Mouse (Mus musculus): ENCODE results near the gene Arhgap45. TPM values are rescaled to one million over a fixed set of nuclear protein-coding genes. Genes with fewer than 3 reads are reported as not detected.

Gene Arhgap45
- total RNA-seq, 2 experiments from 2014 or later, result 1.0 to 2.1 TPM

DNA sequence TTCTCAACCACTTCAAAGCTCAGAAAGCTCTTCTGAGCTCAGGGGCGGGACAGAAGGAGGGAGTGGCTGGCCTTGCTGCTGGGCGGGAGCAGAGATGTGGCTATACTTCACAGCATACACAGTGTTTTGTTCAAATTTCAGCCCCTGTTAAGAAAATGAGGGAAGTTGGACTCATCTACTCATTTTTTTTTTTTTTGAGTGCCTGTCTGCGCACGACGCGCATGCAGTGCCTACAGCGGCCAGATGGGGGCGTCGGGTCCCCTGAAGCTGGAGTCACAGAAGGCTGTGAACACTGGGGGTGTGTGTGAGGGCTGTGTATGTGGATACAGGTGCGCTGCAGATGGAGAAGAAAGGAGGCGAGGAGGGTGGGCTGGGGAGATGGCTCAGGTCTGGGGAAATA is 29.5 kb upstream of the Arhgap45 start:
- DNase-seq, result peak; percentile 78

DNA sequence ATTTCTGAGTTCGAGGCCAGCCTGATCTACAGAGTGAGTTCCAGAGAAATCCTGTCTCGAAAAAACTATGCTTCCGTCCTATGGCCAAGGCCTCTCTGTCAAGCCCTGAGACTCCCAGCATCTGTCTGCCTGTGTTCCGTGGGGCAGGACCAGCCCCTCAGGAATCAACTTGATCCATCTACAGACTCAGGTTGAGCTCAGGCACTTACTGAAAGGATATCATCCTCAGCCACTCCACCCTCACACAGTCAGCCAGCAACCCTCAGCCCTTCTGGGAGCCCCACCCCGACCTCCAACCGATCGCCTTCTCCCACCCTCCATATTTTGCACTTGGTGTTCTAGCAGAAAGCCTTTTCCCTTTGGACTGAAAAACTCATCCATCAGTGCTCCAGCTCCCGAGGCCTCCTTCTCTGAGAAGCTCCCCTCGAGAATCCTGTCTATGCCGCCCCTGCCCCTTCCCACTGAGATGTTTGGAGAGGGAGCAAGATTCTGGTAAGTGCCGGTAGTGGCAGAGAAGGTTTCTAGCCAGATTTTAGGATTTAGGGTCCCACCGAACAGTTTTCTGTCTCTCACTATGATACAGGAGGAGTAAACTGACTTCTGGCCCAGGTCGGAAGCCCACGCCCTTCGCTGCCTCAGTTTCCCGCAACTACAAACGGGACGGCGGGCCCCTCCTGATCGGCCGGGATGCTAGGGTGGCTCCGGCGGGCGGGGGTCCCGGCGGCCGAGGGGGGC is 28.5 kb upstream of the Arhgap45 start:
- DNase-seq, result no peak

DNA sequence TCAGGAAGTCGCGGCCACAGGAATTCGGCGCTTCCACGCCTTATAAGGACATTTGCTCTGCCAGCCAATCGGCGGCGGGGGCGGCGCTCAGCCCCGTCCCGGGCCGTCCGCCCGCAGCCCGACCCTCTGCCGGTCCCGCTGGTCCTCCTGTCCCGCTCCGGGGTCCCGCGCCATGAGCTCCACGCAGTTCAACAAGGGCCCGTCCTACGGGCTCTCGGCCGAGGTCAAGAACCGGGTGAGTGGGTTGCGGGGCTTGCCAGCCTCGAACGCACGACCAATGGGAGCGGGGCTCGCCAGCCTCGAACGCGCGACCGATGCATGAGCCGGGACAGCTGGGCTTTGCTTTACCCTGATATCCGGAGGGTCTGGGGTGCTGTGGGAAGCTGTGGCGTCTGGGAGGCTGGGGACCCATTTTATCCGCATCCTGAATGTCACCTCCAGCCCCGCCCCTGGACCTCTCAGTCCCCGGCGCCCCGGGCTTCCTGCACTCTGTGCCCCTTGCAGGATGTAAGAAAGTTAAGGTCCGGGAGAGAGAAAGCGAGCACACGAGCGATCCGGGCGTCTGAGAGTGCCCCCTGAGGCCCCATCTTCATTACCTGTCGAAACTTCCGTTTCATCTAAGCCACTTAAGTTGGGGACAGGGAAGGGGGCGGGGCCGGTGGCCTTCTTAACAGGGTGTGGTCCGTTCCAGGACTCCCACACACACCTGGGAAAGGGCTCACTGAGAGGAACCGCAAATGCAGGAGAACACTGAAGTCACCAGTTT is 27.8 kb upstream of the Arhgap45 start, which contains the start of gene Cnn2:
Gene Cnn2, plus strand, starts transcription at position 79 of the 766 bp plus-strand sequence.
- DNase-seq, result peak; percentile 65

DNA sequence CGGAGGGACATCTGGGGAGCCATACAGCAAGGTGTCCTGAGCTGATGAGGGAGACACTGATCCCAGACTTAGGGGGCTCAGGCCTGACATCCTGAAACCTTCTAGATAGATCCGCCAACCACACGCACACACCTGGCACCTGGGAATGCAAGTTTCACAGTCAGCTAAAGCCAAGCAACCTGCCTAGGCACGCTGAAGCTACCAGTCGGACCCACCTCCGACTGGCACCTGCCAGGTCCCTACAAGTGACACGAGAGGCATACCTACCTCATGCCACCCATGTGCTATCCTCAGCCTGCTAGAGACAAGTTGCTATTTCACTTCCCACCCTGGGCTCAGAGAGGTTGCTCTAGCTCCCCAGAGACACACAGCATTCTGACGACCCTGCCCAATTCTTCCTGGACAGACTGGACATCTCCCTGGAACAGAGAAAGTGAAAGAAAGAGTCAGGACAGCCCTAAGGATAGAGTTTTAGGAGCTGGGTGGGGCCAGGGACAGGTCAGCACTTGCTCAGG is 27.1 kb upstream of the Arhgap45 start:
- DNase-seq, result no peak

DNA sequence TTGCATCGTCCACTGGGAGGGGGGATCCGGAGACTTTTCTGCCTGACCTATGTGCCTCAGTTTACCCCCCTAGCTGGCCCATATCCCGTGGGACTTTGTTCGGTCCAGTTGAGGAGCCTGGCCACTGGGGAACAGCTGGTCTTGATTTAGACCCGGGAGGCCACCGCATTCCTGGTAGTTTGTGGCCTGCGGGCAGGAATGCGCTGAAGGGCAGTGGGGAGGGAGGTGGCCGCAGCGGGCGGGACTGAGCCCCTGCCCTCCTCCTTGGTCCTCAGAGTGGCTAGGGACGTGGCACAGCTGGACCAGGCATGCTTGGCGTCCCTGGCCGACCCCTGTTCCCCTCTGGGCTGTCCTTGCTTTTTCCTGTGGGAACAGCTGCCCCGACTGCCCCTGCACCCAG is 26.6 kb upstream of the Arhgap45 start:
- no peak for DNase-seq

DNA sequence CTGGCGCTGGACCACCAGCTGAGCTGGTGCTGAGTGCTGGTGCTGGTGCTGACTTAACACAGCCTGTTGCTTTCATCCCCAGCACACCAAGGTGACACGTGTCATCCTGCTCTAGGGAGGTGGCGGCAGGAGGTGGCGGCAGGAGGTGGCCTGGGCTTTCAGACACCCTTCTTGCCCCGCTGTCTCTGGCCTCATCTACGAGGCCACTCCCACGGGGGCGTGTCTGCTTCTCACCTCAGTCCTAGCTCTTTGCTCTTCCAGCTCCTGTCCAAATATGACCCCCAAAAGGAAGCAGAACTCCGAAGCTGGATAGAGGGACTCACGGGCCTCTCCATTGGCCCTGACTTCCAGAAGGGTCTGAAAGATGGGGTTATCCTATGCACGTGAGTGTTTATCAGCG is 25.4 kb upstream of the Arhgap45 start:
- no peak for DNase-seq

DNA sequence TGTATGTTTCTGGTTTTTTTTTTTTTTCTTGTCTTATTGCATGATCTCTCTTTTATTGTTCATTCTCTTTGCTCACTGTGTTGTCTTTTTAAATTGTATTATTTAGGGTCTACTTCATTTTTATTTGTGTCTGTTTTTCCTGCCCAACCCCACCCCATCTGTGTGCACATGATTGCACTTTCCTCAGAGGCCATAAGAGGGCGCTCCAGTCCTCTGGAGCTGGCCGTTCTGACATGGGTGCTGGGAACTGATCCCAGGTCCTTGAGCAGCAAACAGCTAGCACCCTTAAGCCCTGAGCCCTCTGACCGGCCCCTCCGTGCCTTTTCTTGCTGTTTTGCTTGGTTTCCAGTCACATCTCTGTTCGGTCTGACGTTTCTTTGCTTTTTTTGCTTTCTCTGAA is 24.9 kb upstream of the Arhgap45 start:
- DNase-seq, result no peak

DNA sequence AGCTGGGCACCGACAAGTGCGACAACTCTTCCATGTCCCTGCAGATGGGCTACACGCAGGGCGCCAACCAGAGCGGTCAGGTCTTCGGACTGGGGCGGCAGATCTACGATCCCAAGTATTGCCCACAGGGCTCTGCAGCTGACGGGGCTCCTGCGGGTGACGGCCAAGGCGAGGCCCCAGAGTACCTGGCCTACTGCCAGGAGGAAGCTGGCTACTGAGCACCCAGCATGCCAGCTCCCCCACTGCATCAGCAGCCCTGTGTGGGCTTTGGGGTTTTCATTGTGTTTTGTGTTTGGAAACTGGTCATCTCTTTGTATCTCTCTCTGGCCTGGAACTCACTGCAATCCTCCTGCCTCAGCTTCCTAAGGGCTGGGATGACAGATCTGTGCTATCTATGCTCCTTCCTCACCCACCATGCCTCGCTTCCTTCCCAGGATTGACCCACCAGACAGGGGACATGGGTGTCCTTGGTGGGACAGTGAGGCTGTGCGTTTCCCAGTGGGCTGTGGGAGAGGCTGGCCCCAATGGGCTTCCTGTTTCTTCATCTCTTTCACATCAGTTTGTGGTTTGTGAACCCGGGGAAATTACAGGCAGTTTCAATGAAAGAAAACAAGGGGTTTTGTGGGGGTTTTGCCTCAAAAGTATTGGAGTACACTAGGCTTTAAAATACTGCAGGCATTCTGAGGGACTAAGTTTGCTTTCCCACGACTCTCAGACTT is 21.9 kb upstream of the Arhgap45 start:
- no peak for DNase-seq

DNA sequence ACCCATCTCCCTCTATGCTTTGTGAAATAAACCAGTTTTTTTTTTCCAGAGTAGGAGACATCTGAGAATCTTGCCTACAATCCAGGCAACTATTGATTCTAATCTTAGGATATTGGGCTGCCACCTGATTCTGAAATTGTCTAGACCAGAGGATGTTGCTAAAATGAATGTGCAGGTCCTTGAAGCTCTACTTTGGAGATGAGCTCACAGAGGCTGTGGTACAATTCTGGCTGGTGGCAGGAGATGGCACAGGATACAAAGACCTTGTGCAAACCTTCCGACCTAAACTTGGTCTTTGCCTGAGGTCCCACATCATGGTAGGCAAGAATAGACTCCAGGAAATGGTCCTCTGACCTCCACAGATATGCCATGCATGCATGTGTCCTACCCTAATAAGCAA is 20.8 kb upstream of the Arhgap45 start:
- no peak for DNase-seq

DNA sequence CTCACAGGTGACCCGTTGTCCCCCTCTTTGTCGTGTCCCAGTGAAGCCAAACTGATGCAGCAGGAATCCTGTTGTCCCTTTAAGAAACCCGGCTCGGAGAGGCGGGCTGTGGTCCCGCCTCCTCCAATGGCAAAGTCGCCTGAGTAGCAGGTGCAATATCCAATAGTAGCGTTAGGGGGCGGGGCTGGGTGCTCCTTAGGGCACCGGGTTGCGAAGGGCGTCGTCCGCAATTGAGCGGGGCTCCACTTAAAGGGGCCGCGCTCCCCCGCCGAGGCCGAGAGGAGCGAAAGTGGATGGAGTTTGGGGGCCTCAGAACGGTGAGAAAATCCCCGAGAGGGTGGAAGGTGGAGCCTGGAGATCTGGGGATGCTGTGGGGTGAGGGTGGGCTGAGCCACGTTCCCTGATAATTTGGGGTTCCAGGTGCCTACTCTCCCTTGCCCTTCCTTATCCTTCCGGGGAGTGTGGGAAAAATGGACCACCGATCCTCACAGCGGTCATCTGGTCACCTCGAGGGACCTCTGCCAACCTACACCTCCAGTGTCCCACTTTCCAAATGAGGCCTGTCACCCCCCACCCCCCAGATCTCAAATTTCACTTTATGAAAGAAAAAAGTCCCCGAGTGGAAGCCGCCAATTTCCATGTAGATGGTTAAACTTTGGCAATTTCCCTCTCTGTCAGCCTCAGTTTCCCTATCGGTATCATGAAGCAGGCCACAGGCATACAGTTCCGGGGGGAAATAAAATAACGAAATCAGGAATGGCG is 20.0 kb upstream of the Arhgap45 start, which contains the start of gene Abca7:
Gene Abca7, plus strand, starts transcription at position 223 of the 762 bp plus-strand sequence.
- peak; percentile 95 for DNase-seq

DNA sequence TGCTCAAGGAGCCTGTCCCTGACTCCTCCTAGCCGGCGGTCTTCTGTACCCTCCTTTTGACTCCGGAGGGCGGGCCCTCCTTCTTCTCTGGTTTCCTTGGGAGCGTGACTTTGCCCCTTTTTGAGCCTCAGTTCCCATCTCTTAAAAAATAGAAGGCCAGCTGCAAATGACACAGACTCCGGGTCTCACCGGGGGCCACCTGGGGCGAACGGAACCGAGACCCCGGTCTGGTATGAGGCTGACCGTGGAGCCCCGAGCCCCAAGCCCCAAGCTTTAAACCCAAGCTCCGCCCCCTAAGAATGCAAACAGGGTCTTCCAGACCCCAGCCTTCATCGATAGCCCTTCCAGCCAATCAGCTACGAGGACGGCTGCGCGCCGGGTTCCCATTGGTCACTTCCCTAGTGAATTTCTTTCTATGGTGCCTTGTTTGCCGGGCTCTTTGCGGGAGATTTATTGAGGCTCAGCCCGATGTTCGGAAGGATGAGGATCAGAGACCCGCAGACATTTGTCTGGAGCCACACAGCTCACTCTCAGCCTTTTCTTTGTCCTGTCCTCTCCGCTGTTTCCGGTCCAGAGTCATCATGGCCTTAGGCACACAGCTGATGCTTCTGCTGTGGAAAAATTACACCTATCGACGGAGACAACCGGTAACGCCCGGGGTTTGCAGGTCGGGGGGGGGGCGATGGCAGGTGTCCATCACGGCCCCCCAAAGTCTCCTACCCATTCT is 19.3 kb upstream of the Arhgap45 start:
- peak; percentile 62 for DNase-seq

DNA sequence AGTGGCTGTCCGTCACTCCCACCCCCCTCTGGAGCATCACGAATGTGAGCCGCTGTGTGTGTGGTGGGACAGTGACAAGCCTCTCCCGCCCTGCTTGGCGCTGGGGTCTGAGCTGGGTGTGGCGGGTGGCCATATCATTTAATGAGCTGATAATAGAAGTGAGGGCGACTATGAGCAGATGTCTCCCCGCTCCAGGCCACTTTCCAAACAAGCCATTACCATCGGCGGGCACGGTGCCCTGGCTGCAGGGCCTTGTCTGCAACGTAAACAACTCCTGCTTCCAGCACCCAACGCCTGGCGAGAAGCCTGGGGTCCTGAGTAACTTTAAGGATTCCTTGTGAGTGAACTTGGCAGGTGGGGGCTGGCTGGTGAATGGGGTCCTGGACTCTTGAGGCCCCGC is 18.6 kb upstream of the Arhgap45 start:
- no peak for DNase-seq

DNA sequence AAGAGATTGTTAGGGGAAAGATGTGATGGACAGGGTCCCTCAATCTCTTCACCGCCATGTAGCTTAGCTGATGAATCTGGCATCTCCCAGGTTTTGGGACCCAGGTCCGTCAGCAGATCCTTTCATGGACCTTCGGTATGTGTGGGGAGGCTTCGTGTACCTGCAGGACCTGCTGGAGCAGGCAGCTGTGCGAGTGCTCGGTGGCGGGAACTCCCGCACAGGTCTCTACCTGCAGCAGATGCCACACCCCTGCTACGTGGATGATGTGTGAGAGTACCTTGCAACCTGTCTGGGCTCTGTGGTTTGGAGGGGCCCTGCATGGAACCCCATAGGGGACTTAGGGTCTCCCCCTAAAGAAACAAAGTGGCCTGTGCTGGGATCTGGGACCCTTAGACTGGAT is 14.5 kb upstream of the Arhgap45 start:
- DNase-seq, result no peak

DNA sequence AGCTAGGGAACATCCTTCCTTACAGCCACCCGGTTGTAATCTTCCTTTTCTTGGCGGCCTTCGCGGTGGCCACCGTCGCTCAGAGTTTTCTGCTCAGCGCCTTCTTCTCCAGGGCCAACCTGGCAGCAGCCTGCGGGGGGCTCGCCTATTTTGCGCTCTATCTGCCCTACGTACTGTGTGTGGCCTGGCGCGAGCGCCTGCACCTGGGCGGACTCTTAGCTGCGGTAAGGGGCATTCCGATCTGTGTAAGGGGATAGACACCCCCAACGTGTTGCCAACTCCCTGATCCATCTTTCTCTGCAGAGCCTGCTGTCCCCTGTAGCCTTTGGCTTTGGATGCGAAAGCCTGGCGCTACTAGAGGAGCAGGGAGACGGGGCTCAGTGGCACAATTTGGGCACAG is 13.6 kb upstream of the Arhgap45 start:
- no peak for DNase-seq

DNA sequence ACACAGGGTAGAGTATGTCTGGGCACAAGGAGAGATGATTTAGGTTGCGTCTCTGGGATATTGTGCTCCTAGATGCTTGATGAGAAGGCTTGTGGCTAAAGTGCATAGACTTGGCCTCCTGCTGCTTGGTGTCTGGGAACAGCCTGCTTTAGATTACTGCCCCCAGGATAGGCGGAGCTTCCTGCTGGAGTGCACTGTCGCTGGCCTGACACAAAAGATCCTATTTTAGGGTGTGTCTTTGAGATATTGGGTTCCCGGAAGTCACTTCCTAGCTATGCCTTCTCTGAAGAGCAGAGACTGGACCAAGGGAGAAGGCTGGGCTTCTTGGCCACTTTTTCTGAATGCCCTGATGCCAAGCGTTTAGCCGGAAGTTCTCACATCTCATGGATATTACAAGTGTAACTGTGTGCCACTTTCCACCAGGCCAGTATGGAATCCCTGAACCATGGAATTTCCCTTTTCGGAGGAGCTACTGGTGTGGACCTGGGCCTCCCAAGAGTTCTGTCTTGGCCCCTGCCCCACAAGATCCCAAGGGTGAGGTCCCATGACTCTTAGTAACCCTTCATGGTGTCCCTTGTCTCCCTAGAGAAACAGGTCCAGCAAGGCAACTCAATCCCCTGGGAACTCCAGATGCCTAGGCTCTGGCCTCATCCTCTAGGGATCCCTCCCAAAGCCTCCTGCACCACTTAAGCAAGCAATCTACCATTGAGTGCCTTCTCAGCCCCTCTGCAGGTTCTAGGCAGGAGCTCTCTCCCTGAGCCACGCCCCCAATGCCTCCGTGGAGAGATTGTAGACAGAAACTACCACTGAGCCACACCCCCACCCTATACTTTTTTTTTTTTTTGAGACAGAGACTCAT is 12.8 kb upstream of the Arhgap45 start:
- DNase-seq, result no peak

DNA sequence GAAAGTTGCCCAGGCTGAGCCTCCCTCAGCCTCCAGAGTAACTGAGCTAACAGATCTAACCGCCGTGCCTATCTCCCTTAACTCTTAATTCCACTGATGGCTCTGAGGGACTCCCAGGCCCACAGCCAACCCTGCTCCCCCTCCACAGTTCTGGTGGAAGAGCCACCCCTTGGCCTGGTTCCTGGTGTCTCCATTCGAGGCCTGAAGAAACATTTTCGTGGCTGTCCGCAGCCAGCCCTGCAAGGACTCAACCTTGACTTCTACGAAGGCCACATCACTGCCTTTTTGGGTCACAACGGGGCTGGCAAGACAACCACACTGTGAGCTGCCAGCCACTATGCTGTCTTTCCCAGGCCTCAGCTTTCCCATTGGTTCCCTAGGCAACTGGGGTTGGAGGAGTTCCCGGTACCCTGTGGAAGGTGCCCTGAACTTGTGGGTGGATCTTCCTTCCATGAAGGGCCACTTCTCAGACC is 12.2 kb upstream of the Arhgap45 start:
- no peak for DNase-seq

DNA sequence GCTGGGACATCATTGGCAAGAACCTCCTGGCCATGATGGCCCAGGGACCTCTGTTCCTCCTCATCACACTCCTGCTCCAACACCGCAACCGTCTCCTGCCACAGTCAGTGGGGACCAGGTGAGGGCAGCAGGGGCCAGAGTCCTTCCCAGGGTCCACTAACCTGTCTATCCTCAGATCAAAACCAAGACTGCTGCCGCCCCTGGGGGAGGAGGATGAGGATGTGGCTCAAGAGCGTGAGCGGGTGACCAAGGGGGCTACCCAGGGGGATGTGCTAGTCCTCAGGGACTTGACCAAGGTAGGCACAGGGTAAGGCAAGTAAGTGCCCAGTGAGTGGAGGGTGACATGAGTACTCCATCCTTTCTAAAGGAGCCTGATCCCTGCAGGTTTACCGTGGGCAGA is 4.7 kb upstream of the Arhgap45 start:
- DNase-seq, result no peak

DNA sequence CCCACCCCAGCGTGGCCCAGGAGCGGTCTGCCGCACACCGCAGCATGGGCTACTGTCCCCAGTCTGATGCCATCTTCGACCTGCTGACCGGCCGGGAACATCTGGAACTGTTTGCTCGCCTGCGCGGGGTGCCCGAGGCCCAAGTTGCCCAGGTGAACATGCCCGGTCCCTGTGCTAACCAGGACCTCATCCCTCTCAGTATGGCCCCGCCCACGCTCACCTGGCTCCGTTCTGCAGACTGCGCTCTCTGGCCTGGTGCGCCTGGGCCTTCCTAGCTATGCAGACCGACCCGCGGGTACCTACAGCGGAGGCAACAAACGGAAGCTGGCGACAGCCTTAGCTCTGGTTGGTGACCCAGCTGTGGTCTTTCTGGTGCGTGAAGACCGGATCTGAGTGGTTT is 2.8 kb upstream of the Arhgap45 start:
- no peak for DNase-seq

DNA sequence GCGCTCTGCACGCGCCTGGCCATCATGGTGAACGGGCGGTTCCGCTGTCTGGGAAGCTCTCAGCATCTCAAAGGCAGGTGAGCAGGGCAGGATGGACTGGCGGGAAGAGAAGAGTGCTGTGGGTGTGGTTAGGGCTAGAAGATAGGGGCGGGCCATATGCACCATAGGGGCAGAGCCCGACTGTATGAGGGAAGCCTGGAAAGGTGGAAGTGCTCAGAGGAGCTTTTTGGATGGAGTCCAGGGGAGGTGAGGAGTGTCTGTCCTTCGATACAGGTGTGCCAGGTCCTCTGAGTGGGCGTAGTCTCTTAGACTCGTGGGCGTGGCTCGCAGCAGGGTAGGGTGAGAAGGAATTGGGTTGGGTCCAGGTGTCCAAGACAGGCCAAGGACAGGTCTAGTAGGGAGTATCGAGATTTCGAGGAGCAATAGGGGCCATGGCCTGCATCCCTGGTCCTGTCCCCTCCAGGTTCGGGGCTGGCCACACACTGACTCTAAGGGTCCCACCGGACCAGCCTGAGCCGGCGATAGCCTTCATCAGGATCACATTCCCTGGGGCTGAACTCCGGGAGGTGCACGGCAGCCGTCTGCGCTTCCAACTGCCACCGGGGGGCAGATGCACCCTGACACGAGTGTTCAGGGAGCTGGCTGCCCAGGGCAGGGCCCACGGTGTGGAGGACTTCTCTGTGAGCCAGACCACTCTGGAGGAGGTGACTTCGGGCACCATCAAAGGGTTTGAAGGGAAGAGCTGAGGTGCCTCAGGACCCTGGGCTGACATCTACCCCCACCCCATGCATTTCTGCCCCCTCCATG is 1.8 kb upstream of the Arhgap45 start:
- no peak for DNase-seq

All from gastrocnemius, postnatal 25 days (tissue).